Mouse (Mus musculus) kidney, postnatal 4 days (tissue): ENCODE data around the gene Pheta1.

ENCODE experiments used
- DNase-seq, 2 experiments: peaks; one replicate each; pipeline ENCODE4 v3.0.0; 2021; ENCODE audit warnings: mixed read lengths in 2 of 2

The Pheta1 gene

DNA sequence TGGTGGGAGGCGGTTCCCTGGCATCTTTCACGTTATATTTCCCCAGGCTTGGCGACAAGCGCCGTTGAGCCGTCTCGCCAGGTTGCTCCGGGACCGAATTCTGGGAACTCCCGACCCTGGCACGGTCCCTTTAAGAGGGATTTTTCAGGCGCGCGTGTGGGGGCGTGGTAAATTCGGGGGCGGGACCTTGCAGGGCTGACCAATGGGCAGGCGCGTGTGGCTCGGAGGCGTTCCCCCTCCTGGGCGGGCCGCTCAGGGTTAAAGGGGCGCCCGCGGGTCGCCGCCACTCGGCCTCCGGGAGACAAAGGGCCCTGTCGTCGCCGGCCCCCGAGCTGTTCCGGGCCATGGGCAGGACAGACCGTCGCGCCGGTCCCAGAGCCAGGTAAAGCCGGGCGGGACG, at the start of gene Pheta1:
Gene Pheta1, plus strand, starts transcription at position 242 of the 400 bp plus-strand sequence.
- peak; percentile 95 to 96 for DNase-seq

DNA sequence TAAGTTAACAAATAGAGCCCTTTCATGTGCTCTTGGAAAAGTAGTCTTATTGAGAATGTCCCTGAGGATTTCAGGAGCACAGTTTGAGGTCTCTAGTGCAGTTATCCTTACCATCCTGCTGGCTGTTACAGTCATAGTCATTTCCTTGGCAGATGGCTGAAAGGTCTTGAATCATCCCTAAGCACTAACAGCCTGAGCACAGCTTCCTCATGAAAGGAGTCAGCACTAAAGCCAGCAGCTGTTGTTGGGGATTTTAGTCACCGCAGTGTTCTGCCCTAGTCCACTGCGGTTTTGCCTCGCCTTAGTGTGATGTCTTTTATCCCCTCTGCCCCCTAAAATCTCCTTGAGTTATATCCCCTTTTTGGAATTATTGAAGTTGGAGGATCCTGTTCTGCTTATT, 41.6 kb upstream of the Pheta1 start:
- no peak for DNase-seq

DNA sequence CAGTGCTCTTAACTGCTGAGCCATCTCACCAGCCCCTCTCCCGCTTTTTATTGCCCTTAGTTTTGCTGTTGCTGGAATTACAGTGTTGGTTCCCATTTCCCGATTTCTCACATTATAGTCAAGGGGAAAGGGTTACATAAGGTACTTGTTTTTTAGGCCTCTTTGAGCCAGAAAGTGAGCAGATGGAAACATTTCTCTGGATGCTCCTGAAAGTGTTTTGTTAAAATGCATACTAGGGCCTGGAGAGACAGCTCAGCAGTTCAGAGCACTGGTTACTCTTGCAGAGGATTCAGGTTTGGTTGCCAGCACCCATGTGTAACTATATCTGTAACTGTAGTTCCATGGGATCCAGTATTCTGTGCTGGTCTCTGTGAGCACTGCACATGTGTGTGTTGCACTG, 40.6 kb upstream of the Pheta1 start:
- no peak for DNase-seq

DNA sequence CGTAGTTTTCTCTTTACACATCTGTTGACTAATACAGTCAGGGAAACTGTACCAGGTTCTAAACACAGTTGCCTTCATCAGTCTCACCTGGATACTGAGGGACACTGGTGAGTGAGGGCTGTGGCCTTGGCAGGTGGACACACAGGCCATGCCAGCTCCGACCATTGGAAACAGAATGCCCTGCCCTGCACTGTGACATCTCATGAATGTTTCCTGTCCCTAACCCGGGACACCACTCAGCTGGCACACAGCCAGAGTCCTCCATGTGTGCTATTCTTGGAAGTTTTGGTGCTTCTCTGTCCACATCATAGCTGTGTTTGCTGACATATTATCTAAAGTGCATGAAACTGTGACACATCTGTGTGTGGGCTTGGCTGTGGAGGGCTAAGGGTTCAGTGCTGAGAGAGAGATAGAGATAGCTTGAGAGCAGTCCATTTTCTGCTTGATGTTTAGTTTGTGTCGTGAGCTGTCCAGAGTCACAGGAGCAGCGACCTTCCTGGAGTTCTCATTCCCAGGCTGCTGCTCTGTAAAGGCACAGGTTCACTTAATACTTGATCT, 39.0 kb upstream of the Pheta1 start:
- DNase-seq, result peak; percentile 56 to 66

DNA sequence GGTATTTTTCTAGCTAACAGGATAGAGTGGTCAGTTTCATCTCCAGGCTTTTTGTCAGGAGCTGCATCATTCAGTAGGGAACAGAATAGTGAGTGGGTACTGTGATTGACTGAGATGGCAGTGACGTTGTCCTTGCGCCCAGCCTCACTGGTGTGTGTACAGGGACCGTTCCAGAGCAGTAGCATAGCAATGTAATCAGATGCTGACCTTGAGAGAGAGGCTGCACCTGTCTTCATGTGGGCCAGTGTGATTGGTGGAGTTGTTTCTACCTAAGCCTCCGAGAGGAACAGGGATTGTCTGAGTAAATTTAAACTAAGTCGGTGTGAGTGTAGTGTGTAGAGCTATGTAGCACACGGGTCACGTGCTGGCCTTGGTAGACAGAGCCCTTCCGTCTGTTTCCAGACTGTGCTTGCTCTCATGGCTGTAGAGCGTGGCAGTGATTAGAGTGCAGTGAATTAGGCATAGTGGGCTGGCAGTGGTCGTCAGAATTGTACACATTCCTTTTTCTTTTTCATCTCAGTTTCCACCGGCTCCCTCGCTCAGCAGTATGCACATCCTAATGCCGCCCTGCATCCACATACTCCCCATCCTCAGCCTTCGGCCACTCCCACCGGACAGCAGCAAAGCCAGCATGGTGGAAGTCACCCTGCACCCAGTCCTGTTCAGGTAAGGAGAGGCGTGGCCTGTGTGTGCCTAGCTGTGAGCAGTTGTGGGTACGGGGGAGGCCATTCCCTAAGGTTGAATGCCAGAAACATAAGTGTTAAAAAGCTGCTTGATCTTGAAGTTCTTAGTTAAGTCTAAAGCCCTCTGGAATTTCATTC, 38.2 kb upstream of the Pheta1 start:
- DNase-seq, result no peak

DNA sequence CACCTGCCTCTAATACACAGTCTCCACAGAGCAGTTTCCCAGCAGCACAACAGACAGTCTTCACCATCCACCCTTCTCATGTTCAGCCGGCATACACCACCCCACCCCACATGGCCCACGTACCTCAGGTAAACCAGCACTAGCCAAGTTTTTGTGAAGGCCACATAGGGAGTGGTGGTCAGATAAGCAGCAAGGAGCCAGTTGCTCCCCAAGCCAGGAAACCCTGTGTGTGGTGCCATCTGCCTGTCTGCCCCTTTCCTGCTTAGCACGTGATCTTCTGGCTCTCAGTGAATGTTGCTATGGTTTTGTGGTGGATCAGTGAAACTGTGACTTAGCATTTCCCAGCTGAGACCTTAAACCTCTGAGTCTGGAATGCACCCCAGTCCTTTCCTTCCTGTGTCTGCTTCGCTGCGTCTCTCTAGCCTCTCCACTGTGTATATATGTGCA, 37.3 kb upstream of the Pheta1 start:
- DNase-seq, result no peak

DNA sequence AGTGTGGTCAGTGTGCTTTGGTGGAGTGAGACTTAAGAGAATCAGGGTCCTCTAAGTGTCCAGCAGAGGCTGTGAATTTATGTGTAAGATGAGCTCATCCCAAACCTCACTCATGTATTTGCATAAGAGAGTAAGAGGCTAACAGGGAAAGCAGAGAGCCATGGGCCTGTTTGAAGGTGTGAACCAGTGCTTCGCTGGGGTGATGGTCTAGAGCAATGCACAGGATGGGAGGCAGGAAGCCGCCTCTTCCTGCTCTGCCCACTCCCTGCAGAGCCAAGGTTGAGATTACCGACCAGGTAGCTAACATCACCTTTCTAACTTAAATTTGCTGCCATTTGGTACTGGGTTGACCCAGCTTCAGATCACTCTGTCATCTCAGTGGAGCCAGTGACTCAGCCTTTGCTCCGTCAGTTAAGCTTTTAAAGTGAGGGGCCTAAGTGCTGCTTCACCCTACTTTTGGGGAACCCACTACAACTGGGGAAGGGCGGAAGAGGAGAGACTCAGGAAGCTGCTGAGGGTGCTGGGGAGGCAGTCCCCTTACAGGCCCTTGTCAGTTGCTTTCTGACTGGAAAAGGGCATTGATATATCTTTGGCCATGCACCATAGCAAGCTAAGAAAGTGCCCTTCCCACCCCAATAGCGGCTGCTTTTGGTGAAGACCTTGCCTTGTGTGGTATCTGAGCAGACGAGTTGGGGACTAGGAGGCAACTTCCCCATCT, 36.1 kb upstream of the Pheta1 start:
- no peak for DNase-seq

DNA sequence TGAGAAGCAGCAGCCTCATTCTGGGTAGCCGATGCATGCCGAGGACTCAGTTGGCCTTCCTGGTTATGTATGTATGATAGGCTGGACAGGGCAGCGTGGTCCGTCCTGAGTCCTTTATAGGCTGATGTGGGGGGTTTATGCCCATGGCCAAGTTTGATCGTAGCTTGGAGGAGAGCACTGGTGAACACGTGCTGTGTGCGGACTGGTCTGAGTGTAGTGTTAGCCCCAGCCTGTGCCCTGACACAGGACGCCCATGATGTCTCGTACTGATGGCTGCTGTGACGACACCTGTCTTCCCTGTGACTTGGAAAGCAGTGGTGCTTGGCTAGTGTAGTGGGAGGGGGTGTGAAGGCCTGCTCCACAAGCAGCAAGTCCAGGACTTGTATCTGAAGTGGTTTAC, 35.0 kb upstream of the Pheta1 start:
- DNase-seq, result no peak

DNA sequence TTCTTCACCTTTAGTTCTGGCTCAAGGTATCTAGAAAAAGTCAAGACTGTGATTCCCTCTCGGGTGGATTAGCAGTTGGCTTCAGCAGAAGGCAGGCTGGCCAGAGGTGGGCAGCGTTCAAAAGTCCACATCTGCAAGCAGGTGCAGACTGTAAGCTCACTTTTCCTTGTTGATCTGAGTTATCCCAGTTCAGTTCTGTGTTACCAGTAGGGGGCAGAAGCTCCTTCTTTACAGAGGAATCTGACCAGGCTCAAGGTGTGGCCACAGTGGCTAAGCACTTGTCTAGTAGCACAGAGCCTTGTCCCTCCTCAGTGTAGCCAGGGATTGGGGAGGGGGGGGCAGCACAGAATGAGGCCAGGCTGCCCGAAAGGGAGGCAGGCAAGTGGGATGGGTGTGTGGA, 33.7 kb upstream of the Pheta1 start:
- DNase-seq, result peak; percentile 67 to 81

DNA sequence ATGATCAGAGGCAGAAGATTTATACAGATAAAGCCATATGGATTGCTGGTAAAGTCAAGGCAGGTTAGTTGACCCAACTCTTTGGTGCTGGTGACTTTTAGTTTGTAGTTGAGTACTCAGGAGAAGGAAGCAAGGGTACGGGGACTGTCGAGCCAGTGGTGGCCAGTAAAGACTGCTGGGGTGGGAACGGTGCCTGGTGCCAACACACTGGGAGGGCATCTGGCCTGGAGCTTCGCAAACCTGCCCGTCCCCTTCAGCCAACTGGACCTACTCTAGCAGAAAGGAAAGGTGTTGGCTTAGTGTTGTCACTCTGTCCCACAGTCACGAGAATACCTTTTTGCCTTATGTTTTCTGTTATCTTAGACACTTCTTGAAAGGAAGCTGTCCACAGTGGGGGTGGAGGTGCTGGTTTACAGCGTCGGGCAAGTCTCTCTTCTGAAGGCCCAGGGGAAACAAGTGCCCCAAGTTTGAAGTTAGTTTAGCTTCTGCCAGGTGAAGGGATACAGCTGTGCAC, 32.9 kb upstream of the Pheta1 start:
- DNase-seq, result no peak

DNA sequence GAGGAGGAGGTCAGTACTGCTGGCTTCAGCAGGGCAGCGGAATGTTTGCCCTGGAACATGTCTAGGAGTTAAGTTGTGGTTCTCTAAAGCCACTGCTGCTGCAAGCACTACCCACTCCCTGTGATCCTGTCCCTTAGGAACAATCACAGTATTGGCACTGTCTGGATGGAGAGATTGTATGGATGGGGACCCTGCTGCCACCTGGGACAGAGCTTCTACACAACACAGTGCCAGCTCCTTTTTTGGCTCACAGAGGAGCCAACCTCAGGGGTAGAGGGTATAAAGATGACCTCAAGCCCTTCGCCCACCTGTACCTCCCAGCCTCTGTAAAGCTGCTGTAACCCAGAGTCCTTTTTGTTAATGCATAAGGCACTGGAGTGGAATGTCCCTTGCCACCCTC, 32.2 kb upstream of the Pheta1 start:
- no peak for DNase-seq

DNA sequence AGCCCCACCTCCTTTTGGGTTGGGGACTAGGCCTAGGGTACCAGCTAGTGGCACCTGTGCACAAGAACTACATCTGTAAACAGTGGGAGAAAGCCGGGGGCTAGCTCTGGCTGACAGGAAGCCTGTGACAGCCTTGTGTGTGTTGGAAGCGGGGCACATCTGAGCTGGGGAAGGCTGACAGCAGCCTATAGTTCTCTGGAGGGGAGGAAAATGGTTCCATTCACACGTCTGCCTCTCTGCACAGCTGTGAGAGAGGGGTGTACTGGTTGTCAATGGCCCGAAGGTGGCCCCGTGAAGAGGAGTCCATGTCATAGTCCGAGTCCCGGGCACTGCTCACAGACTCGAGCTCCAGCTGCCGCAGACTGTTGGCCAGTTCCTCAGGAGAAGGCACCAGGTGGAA, 31.2 kb upstream of the Pheta1 start:
- no peak for DNase-seq

DNA sequence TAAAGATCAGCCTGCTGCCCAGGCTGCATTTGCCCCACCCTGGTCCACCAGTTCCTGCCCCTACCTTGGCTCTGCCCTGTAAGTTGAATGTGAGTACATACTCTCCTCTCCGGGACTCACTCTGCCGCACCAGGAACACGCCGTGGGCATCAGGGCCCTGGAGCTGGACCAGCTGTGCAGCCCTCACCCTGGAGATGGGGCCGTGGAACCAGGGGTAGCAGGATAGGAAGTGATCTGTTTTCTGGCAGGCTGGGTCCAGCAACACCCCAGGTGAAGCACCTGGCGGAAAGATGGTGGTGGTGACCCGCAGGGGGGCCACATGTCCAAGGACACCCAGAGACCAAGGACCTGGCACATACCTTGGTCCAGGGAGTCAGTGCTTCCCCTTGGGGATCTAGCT, 30.4 kb upstream of the Pheta1 start:
- no peak for DNase-seq

DNA sequence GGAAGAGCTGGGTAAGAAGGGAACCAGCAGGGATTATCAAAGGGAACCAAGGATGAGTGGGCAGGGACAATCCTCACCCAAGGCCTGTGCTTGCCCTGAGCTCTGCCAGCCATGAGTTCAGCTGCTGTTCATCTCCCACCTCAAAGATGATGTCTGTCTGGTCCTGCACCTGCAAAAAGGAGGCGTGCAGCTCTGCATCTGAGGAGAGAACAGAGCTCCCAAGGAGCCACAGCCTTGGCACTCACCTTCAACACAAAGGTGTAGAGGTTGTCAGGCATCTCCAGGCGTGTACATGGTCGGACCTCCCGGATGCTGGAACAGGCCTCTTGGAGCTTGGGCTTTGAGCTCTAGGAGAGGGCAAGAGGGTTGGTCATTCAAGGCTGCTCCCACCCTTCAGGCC, 29.9 kb upstream of the Pheta1 start:
- DNase-seq, result no peak

DNA sequence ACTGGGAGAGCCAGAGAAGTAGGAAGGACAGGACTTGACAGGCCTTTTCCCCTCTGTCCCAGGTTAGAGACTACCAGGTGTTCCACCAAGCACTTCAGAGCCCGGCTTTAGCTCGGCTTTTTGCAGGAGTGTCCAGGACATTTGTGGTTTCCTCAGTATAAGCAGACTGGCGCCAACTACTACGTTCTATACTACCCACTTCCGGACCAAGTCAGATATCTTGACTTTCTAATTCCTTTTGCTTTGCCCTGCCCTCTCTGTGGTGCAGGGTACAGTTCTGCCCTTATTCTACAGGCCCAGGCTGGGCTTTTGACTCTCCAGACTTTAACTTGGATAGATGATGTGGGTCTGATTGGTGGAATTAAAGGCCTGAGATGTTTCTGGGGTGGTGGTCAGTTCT, 29.2 kb upstream of the Pheta1 start:
- no peak for DNase-seq

DNA sequence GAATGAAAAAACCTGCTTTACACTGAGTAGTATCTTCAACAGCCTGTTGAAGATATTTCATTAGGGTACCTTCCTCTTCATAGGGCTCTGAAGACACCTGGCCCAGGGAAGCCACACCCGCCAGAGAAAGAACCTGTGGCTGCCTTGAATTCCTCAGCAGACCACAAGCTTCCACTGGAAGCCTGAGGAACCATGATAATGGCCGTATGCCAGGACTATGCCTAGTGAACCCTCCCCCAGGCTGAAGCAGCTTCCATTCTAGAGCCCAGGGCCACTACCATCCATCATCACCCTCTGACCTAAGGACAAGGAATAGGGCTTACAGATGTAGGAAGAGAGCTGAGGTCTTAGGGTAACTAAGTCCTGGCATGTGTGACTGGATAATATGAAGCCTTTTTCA, 28.6 kb upstream of the Pheta1 start:
- DNase-seq, result no peak

DNA sequence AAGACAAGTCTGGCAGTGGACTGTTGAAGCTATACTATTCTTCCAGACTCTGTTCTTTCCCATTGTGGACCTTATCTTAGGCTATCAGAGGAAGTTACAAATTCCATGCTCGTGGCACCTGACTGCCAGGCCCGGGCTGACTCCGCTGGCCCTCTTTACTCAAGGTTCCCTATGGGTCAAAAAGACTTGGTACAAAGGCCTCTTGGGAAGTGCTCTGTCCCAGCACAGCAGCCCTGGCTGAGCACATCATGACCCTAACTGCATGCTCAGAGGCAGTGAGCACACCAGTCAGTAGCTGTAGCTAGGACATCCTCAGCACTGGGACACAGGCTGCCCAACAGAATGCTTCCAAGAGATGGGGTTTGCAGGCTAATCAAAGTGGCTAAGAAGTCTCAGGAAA, 28.1 kb upstream of the Pheta1 start:
- no peak for DNase-seq

DNA sequence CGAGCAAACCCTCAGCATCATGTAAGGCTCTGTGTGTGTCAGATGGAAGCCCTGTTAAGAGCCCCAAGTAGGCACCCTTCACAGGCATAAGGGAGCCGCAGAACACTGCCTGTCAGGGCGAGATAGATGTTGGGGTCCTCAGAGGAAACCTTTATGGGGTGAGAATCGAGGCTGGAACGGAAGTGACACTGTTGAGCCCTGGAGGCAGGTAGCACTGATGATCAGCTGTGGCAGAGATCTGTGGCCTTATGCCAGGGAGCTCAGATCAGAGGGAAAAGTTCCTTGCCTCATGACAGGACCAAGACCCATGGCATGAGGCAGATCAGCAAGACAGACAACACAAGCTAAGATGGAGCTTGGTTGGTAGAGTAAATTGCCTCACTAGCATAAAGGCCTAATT, 27.7 kb upstream of the Pheta1 start:
- peak in 1 of 2 experiments; percentile 6 for DNase-seq

DNA sequence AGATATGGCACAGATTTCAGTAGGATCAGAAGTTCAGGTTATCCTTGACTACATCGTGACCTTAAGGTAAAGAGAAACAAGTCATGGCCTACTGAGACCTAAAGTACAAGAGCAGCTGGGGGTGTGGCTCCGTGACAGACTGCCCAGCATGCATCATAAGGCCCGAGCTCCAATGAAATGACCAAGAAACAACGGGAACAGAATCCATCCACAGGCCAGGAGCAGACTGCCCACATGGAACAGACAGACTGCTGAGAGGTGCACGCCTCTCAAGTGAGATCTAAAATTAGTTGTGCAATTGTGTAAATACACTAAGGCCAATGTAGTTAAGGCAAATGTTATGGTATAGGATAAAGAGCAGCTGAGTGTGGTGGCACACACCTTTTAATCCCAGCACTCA, 27.2 kb upstream of the Pheta1 start:
- DNase-seq, result peak in 1 of 2 experiments; percentile 15

DNA sequence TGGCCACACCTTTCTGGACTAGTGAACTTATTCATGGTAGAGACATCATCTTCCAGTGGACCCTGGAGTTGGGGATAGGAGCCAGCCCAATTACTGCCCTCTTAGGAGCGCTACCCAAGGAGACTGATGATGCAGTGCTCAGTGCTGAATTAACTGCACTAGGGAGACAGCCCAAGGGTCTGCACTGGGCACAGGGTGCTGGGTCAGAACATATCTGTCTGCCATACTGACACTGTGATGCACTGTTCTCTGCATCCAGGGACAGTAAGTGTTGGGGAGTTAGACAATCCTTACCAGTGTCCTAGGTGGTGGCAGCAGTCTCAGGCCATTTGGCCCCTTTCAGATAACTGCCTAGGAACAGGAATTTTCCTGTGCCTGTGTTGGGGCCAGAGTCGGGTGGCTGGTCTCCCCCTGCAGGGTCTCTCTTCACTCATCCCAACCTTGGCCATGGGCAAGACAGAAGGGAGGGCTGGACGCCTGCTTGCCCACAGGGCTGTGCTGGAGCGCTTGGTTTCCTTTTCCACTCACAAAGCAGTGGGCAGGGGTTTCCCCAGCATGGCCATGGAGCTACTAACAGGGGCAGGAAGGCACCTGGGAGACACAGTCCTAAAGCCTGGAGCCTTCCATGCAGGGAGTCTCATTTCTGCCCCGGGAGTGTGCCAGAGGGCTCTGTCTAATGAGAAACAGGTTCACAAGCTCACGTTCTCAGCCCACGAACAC, 25.8 kb upstream of the Pheta1 start:
- peak in 1 of 2 experiments; percentile 13 for DNase-seq

DNA sequence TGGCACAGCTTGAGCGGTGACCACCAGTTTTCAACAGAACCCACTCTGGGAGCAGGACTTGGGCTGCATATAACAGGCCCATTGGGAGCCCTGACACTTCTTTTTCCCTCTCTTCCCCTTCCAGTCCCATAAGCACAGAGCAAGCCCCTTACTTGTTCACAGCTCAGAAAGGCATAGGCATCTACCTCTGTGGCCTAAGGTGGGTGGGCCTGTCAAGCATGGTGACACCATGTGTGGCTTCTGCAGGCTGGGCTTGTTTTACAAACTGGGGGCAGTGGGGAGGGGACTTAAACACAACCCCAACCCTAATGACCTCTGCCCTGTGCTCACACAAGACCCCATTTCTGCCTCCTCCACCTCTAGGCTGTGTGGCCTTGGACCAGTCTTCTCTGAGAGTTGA, 25.1 kb upstream of the Pheta1 start:
- peak in 1 of 2 experiments; percentile 4 for DNase-seq

DNA sequence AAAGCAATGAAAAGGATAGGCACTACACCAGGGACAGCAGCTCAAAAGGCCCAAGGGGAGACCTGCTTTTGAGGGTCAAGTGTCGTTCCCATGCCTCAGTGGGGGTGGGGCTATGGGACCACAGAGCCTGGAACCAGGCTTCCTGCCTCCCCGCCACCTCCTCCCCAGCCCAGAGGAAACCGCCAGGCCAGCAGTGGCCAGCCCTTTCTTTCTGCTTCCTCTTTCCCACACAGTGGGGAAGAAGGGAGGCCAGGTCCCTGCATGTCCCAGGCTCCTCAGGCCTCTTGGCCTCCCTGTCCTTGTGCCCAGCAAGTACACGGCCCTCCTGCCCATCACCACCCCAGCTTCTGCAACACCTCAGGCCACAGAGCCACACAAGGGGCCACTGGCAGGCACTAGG, 24.7 kb upstream of the Pheta1 start:
- peak; percentile 57 to 66 for DNase-seq

DNA sequence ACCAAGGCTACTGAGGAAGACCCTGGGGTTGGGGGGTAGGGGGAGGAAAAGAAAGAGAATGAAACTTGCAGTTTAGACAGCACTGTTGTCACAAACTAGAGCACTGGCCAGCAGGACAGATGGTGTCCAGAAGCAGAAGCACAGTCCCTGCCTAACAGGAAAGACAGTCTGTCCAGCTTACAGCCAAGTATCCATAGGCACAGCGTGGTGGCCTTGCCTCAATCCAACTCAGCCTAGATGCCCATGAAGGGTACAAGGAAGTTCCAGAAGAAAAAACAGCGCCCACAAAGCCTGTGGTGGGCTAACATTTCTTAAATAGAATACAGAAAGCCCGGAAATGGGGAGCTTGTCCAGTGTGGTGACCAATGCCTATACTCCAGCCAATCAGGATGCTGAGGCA, 23.2 kb upstream of the Pheta1 start:
- DNase-seq, result no peak
